In the genomic region with DNA sequence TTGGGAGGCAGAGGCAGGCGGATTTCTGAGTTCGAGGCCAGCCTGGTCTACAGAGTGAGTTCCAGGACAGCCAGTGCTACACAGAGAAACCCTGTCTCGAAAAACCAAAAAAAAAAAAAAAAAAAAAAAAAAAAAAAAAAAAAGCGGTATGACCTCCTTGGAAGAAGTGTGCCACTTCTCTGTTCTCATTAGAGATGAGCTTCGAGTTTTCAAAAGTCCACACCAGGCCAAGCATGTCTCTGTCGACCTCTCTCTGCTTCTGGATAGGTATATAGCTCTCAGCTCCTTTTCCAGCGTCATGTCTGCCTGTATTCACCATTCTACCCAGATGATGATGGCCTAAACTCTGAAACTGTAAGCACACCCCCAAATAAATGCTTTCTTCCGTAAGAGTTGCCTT, we compare ENCODE assay signal across 15 mouse cellular contexts. TPM values are rescaled to one million over a fixed set of nuclear protein-coding genes. Genes with fewer than 3 reads are reported as not detected.
DNase-seq lines count a peak whose midpoint lies in the region; ATAC-seq and TF ChIP-seq lines count a peak whose summit lies in the region.
"Not testable (repeated sequence)": the region's sequence is repeated elsewhere in the genome, so short reads cannot be mapped to it uniquely, and the experiment has no call there.
"Had no signal": no experiment of that assay in that cellular context is flagged by ENCODE, and none has a peak within 500 bp of the region (broad histone marks: within the 10 kb centered on the region; RNA-seq: fewer than 3 reads in every experiment).

No protein-coding gene starts in this region.

- peak overlapping the region in 1 of 3 experiments; percentile 65 for H3K4me3 ChIP-seq in CH12.LX (replicated peaks in 1 of 3; ENCODE audit: low read depth in 2 of 3, low read length in 2 of 3, poor library complexity in 1 of 3)
- peak overlapping the region; percentile 55 for H3K4me3 ChIP-seq in ES-Bruce4 (ENCODE audit: low read depth, low read length)
- not testable (repeated sequence) for H3K4me3 ChIP-seq in liver, embryonic 15.5 days (replicated peaks); midbrain, embryonic 11.5 days (ENCODE audit: low read depth, low read length)

- not testable (repeated sequence) for ATAC-seq in liver, embryonic 15.5 days (ENCODE audit: insufficient read depth); midbrain, embryonic 11.5 days (ENCODE audit: low FRiP score)

- not testable (repeated sequence) for DNase-seq in CH12.LX (ENCODE audit: extremely low read depth)
- peak; percentile 54 for DNase-seq in heart, adult 11 months
- peak; percentile 31 for DNase-seq in midbrain, embryonic 11.5 days (ENCODE audit: low spot score, missing footprints)

- dilution Hi-C loops in CH12.LX (cut with MboI; ENCODE audit: extremely low pct_ligation_motif_present, extremely low pct_unique_long_range_greater_than_20kb, low sequenced_read_pairs) = not testable (repeated sequence)

- 63% methylated on average over 7 of the region's 8 CpGs for WGBS in liver, embryonic 15.5 days (ENCODE audit: insufficient replicate concordance)
- WGBS in midbrain, embryonic 11.5 days = 87% methylated on average over 8 of the region's 8 CpGs

- in situ Hi-C loops in CH12.LX (cut with MboI; ENCODE audit: low pct_ligation_motif_present, low pct_unique_long_range_greater_than_20kb, low sequenced_read_pairs) = not testable (repeated sequence)

- not testable (repeated sequence) for H3K36me3 ChIP-seq in CH12.LX (replicated peaks in 1 of 2; ENCODE audit: control insufficient read depth in 1 of 2, insufficient read depth in 1 of 2, low read length in 1 of 2); ES-Bruce4 (ENCODE audit: control insufficient read depth, insufficient read depth, low read length, poor library complexity, severe bottlenecking); liver, embryonic 15.5 days (replicated peaks); midbrain, embryonic 11.5 days (ENCODE audit: control insufficient read depth, insufficient read depth, low read length)

- not testable (repeated sequence) for H3K27ac ChIP-seq in CH12.LX (ENCODE audit: insufficient read depth, low read depth); liver, embryonic 15.5 days (replicated peaks); midbrain, embryonic 11.5 days (ENCODE audit: low read depth, low read length)
- H3K27ac ChIP-seq in ES-Bruce4 (ENCODE audit: insufficient read depth, low read length) = peak overlapping the region; percentile 84

- peaks cover 11 to 16% of the 10 kb centered on the region in 2 experiments for H3K4me1 ChIP-seq in CH12.LX (ENCODE audit: control insufficient read depth in 1 of 2, insufficient read depth in 2 of 2)
- not testable (repeated sequence) for H3K4me1 ChIP-seq in ES-Bruce4 (ENCODE audit: control insufficient read depth, insufficient read depth, low read length); liver, embryonic 15.5 days (replicated peaks); midbrain, embryonic 11.5 days (ENCODE audit: control insufficient read depth, insufficient read depth, low read length)

- H3K79me2 ChIP-seq in CH12.LX (replicated peaks; ENCODE audit: control insufficient read depth, extremely low read depth, insufficient read depth, poor library complexity, severe bottlenecking) = peaks cover 27% of the 10 kb centered on the region

- peak overlapping the region; percentile 80 for H3K4me2 ChIP-seq in CH12.LX (ENCODE audit: insufficient read depth, low read depth, poor library complexity, severe bottlenecking)
- H3K4me2 ChIP-seq in liver, embryonic 15.5 days = 0 out of 2 replicates have a peak overlapping the region, but pooled peaks have one; percentile 41
- H3K4me2 ChIP-seq in midbrain, embryonic 11.5 days = not testable (repeated sequence)

- TF ChIP-seq POLR2A in CH12.LX (IDR thresholded peaks at IDR 0.05; ENCODE audit: low read depth, low read length); ES-Bruce4 (IDR thresholded peaks at IDR 0.05; ENCODE audit: insufficient read depth, low read length): not testable (repeated sequence)

- not testable (repeated sequence) for TF ChIP-seq EP300 in CH12.LX (IDR thresholded peaks at IDR 0.05; ENCODE audit: low read length); ES-Bruce4 (IDR thresholded peaks at IDR 0.05; ENCODE audit: insufficient read depth, low read depth, low read length)

- peak overlapping the region; percentile 62; the same call in 1 of the 2 replicates for H3K9ac ChIP-seq in CH12.LX (ENCODE audit: insufficient read depth, low read depth)
- peak overlapping the region; percentile 82 for H3K9ac ChIP-seq in ES-Bruce4 (ENCODE audit: low read depth, poor library complexity, severe bottlenecking)
- not testable (repeated sequence) for H3K9ac ChIP-seq in liver, embryonic 15.5 days; midbrain, embryonic 11.5 days (ENCODE audit: low read length)

- H3K9me3 ChIP-seq in CH12.LX (replicated peaks; ENCODE audit: low read length); ES-Bruce4 (replicated peaks; ENCODE audit: control insufficient read depth, insufficient read depth, low read length, poor library complexity, severe bottlenecking); liver, embryonic 15.5 days (replicated peaks); midbrain, embryonic 11.5 days (ENCODE audit: control insufficient read depth, low read length): not testable (repeated sequence)

- TF ChIP-seq CTCF in CH12.LX (conservative IDR thresholded peaks at IDR 0.05 in 1 of 2, IDR thresholded peaks at IDR 0.05 in 1 of 2; ENCODE audit: low read depth in 2 of 2, low read length in 2 of 2); ES-Bruce4 (IDR thresholded peaks at IDR 0.05; ENCODE audit: low read depth, low read length): not testable (repeated sequence)

- not testable (repeated sequence) for H3K27me3 ChIP-seq in CH12.LX (replicated peaks); ES-Bruce4 (ENCODE audit: control insufficient read depth, insufficient read depth, low read length, poor library complexity, severe bottlenecking); liver, embryonic 15.5 days; midbrain, embryonic 11.5 days (ENCODE audit: control insufficient read depth, insufficient read depth, low read length)

- TF ChIP-seq RAD21 in CH12.LX (IDR thresholded peaks at IDR 0.05; ENCODE audit: low read depth, low read length) = not testable (repeated sequence)

TF ChIP-seq in CH12.LX, 34 proteins besides CTCF, POLR2A, EP300 and RAD21:
- TF ChIP-seq ZNF384 (IDR thresholded peaks at IDR 0.05; ENCODE audit: low read depth, low read length) = peak; percentile 80
TF ChIP-seq in CH12.LX: peak in this region for 1; not testable (repeated sequence) for 33.

RNA-seq across cellular contexts. Expression of gene Gm38394, which starts 4.6 kb away (rescaled TPM):
- total RNA-seq in CH12.LX (2012; rRNA removed) (4.0 and 4.7 TPM in 2 replicates), CH12.LX (2014; rRNA removed) (2.7 and 2.8 TPM in 2 replicates)
- polyA plus RNA-seq in CH12.LX (2012; ENCODE audit: insufficient read length, low read depth) (6.3 and 8.2 TPM in 2 replicates), ES-Bruce4 (2011; ENCODE audit: insufficient read depth, insufficient read length, low read depth, missing spikeins) (79.1 and 81.1 TPM in 2 replicates)
- polyA plus RNA-seq in liver, embryonic 15.5 days (2015; fragmentation: Nextera tagmentation; extraction: Ambion mirVana) = 1.3 TPM in 2 replicates
- polyA plus RNA-seq in midbrain, embryonic 11.5 days (2014; fragmentation: Nextera tagmentation; extraction: Ambion mirVana) = 5.3 and 6.3 TPM in 2 replicates

RNA-seq across cellular contexts. Expression of gene Zbed6, which starts 5.0 kb away (rescaled TPM):
- 4.4 and 5.3 TPM in 2 replicates for total RNA-seq in CH12.LX (2012; rRNA removed)
- total RNA-seq in CH12.LX (2014; rRNA removed) = 1.6 and 1.7 TPM in 2 replicates
- 2.9 and 3.7 TPM in 2 replicates for polyA plus RNA-seq in CH12.LX (2012; ENCODE audit: insufficient read length, low read depth)
- polyA plus RNA-seq in ES-Bruce4 (2011; ENCODE audit: insufficient read depth, insufficient read length, low read depth, missing spikeins) = 36.9 and 38.4 TPM in 2 replicates
- not detected in 2 replicates for polyA plus RNA-seq in liver, embryonic 15.5 days (2015; fragmentation: Nextera tagmentation; extraction: Ambion mirVana)
- not detected in 2 replicates for polyA plus RNA-seq in midbrain, embryonic 11.5 days (2014; fragmentation: Nextera tagmentation; extraction: Ambion mirVana)
- polyA plus RNA-seq: activated CD4-positive, CD25-positive, alpha-beta regulatory T cell, adult 4 months; CD4-positive, CD25-positive, alpha-beta regulatory T cell, adult 4 months; embryonic facial prominence, embryonic 10.5 days; embryonic facial prominence, embryonic 12.5 days; embryonic facial prominence, embryonic 14.5 days; forebrain, embryonic 11.5 days; forebrain, embryonic 13.5 days; forebrain, embryonic 15.5 days; forebrain, postnatal 0 days; G1E had no signal

RNA-seq across cellular contexts. Expression of gene Lax1, which starts 24.2 kb away (rescaled TPM):
- 14.9 and 17.9 TPM in 2 replicates for total RNA-seq in CH12.LX (2012; rRNA removed)
- total RNA-seq in CH12.LX (2014; rRNA removed) = 14.2 and 16.1 TPM in 2 replicates
- polyA plus RNA-seq in CH12.LX (2012; ENCODE audit: insufficient read length, low read depth) = 15.0 and 15.6 TPM in 2 replicates
- polyA plus RNA-seq in ES-Bruce4 (2011; ENCODE audit: insufficient read depth, insufficient read length, low read depth, missing spikeins) = 1.4 and 1.5 TPM in 2 replicates
- polyA plus RNA-seq in liver, embryonic 15.5 days (2015; fragmentation: Nextera tagmentation; extraction: Ambion mirVana) = 0.58 and 0.70 TPM in 2 replicates
- 0.19 and 0.20 TPM in 2 replicates for polyA plus RNA-seq in midbrain, embryonic 11.5 days (2014; fragmentation: Nextera tagmentation; extraction: Ambion mirVana)
- polyA plus RNA-seq: forebrain, embryonic 13.5 days; forebrain, embryonic 15.5 days; G1E had no signal

RNA-seq across cellular contexts. Expression of gene Snrpe, which starts 55.6 kb away (rescaled TPM):
- total RNA-seq in CH12.LX (2012; rRNA removed) (405 and 498 TPM in 2 replicates), CH12.LX (2014; rRNA removed) (877 and 995 TPM in 2 replicates)
- polyA plus RNA-seq in CH12.LX (2012; ENCODE audit: insufficient read length, low read depth) (417 and 508 TPM in 2 replicates), ES-Bruce4 (2011; ENCODE audit: insufficient read depth, insufficient read length, low read depth, missing spikeins) (434 and 488 TPM in 2 replicates)
- polyA plus RNA-seq in liver, embryonic 15.5 days (2015; fragmentation: Nextera tagmentation; extraction: Ambion mirVana) = 292 and 335 TPM in 2 replicates
- polyA plus RNA-seq in midbrain, embryonic 11.5 days (2014; fragmentation: Nextera tagmentation; extraction: Ambion mirVana) = 778 and 875 TPM in 2 replicates
